Mouse (Mus musculus) gastrocnemius, postnatal 10 days (tissue): ENCODE measurements around the gene Eml3. TPM values are rescaled to one million over a fixed set of nuclear protein-coding genes. Genes with fewer than 3 reads are reported as not detected.
"Not testable (repeated sequence)": the region's sequence is repeated elsewhere in the genome, so short reads cannot be mapped to it uniquely, and the experiment has no call there.

Experiments used
- DNase-seq: peaks from one replicate; pipeline ENCODE4 v3.0.0; 2021; ENCODE audit warnings: mixed read lengths
- total RNA-seq, 2 experiments: library from RNA; stranded (reverse); gene quantifications; 2 replicates each; pipeline ENCODE4 v1.2.3; 2021

The Eml3 gene
- total RNA-seq, 2 experiments from 2014 or later: 11.7 to 15.9 TPM

- DNase-seq: no peak
Observed at GRCm38 (mm10) chr19:8952241-8952640, 22.9 kb downstream of the Eml3 start.

GRCm38 (mm10) chr19:8953135-8954039 is 24.0 kb downstream of the Eml3 start, which contains the start of gene Tut1:
Gene Tut1, plus strand, starts transcription at chr19:8953847.
- peak; percentile 76 for DNase-seq

GRCm38 (mm10) chr19:8954171-8954570 is 24.8 kb downstream of the Eml3 start:
- DNase-seq: no peak

- no peak for DNase-seq
Observed at GRCm38 (mm10) chr19:8962256-8962655, 32.9 kb downstream of the Eml3 start.

- DNase-seq: no peak
Observed at GRCm38 (mm10) chr19:8965075-8965474, 35.7 kb downstream of the Eml3 start.

GRCm38 (mm10) chr19:8965771-8966170 is 36.4 kb downstream of the Eml3 start:
- peak; percentile 31 for DNase-seq

GRCm38 (mm10) chr19:8966198-8966589 is 36.8 kb downstream of the Eml3 start:
- no peak for DNase-seq

GRCm38 (mm10) chr19:8966590-8967372 is 37.4 kb downstream of the Eml3 start, which contains the start of gene Eef1g:
Gene Eef1g, plus strand, starts transcription at chr19:8967041.
- DNase-seq: peak; percentile 94

GRCm38 (mm10) chr19:8967373-8967743 is 38.0 kb downstream of the Eml3 start:
- DNase-seq: no peak

- no peak for DNase-seq
Observed at GRCm38 (mm10) chr19:8967893-8968292, 38.5 kb downstream of the Eml3 start.

- DNase-seq: not testable (repeated sequence)
Observed at GRCm38 (mm10) chr19:8972491-8972890, 43.1 kb downstream of the Eml3 start.

- DNase-seq: no peak
Observed at GRCm38 (mm10) chr19:8974638-8975037, 45.3 kb downstream of the Eml3 start.

GRCm38 (mm10) chr19:8975491-8975890 is 46.1 kb downstream of the Eml3 start:
- no peak for DNase-seq

GRCm38 (mm10) chr19:8976535-8976934 is 47.2 kb downstream of the Eml3 start:
- DNase-seq: peak; percentile 52

GRCm38 (mm10) chr19:8980771-8981170 is 51.4 kb downstream of the Eml3 start:
- DNase-seq: no peak

GRCm38 (mm10) chr19:8981450-8982168 is 52.3 kb downstream of the Eml3 start:
- peak; percentile 57 for DNase-seq

GRCm38 (mm10) chr19:8982303-8983149 is 53.2 kb downstream of the Eml3 start:
- no peak for DNase-seq

GRCm38 (mm10) chr19:8983150-8983650 is 53.8 kb downstream of the Eml3 start:
- DNase-seq: no peak

- peak; percentile 68 for DNase-seq
Observed at GRCm38 (mm10) chr19:8984255-8984868, 55.0 kb downstream of the Eml3 start.

- no peak for DNase-seq
Observed at GRCm38 (mm10) chr19:8985891-8986290, 56.5 kb downstream of the Eml3 start.

GRCm38 (mm10) chr19:8987816-8988215 is 58.5 kb downstream of the Eml3 start:
- DNase-seq: peak; percentile 45
